Mouse (Mus musculus) cortical plate, adult 2 months (tissue): ENCODE results near the gene Spsb2.

Experiments
- CTCF ChIP-seq: fragments of 200-500 bp; IDR thresholded peaks from 2 replicates; pipeline ENCODE4 v1.5.1; 2011; ENCODE audit warnings: mild to moderate bottlenecking, control low read depth, low read length; ENCODE audit not compliant: insufficient read depth; ENCODE audit errors: extremely low read depth
- POLR2A ChIP-seq: fragments of 200-500 bp; IDR thresholded peaks from 2 replicates; pipeline ENCODE4 v1.6.1; 2011; ENCODE audit warnings: mild to moderate bottlenecking, low read length, control low read depth; ENCODE audit not compliant: insufficient read depth; ENCODE audit errors: extremely low read depth

GRCm38 (mm10) chr6:124782436-124782835 lies 26.0 kb upstream of the Spsb2 start:
- no peak for TF ChIP-seq CTCF
- no peak for TF ChIP-seq POLR2A
